Mouse (Mus musculus): Measurements from ENCODE around the gene B3gnt9. TPM values are rescaled to one million over a fixed set of nuclear protein-coding genes. Genes with fewer than 3 reads are reported as not detected.

Gene B3gnt9
- polyA plus RNA-seq, 1 experiment from 2014 or later = 8.6 TPM

- WGBS (ENCODE audit: insufficient replicate concordance) = under 1% methylated on average over 65 of the region's 65 CpGs
- no peaks in the 10 kb centered on the region for H3K36me3 ChIP-seq (ENCODE audit: control insufficient read depth, insufficient read depth, low read length)
- H3K4me2 ChIP-seq = peak overlapping the region; percentile 74
- H3K4me3 ChIP-seq (ENCODE audit: low read depth, low read length) = peak overlapping the region; percentile 48
- H3K9me3 ChIP-seq (replicated peaks; ENCODE audit: control insufficient read depth, low read length) = peaks cover 5% of the 10 kb centered on the region; the same call in 1 of the 2 replicates
- ATAC-seq (replicated peaks; ENCODE audit: insufficient number of reproducible peaks, low FRiP score, low TSS enrichment) = peak; percentile 18; the same call in 1 of the 2 replicates
- peaks cover 77% of the 10 kb centered on the region for H3K27me3 ChIP-seq (ENCODE audit: control insufficient read depth, insufficient read depth, low read length)
- peaks cover 23% of the 10 kb centered on the region for H3K4me1 ChIP-seq (ENCODE audit: control insufficient read depth, insufficient read depth, low read length)
- peak overlapping the region; percentile 58 for H3K9ac ChIP-seq (ENCODE audit: low read depth, low read length)
- no peak overlapping the region for H3K27ac ChIP-seq (ENCODE audit: low read depth, low read length)
These were observed 13.6 kb upstream of the B3gnt9 start for GRCm38 (mm10) chr8:105268342-105269074.

GRCm38 (mm10) chr8:105266775-105267174, 11.8 kb upstream of the B3gnt9 start:
- Histone ChIP-seq H3K9ac (ENCODE audit: low read depth, low read length) (no peak overlapping the region), H3K27me3 (ENCODE audit: control insufficient read depth, insufficient read depth, low read length) (peaks cover 64% of the 10 kb centered on the region), H3K4me3 (ENCODE audit: low read depth, low read length) (no peak overlapping the region), H3K9me3 (replicated peaks; ENCODE audit: control insufficient read depth, low read length) (peaks cover 5% of the 10 kb centered on the region; the same call in 1 of the 2 replicates), H3K4me1 (ENCODE audit: control insufficient read depth, insufficient read depth, low read length) (peaks cover 23% of the 10 kb centered on the region), H3K27ac (ENCODE audit: low read depth, low read length) (no peak overlapping the region), H3K36me3 (ENCODE audit: control insufficient read depth, insufficient read depth, low read length) (no peaks in the 10 kb centered on the region), H3K4me2 (no peak overlapping the region)
- WGBS (ENCODE audit: insufficient replicate concordance) = 19% methylated on average over 13 of the region's 13 CpGs
- no peak for ATAC-seq (replicated peaks; ENCODE audit: insufficient number of reproducible peaks, low FRiP score, low TSS enrichment)

- H3K9ac ChIP-seq (ENCODE audit: low read depth, low read length) = peak overlapping the region; percentile 76; the same call in 1 of the 2 replicates
- peak overlapping the region; percentile 81 for H3K4me3 ChIP-seq (ENCODE audit: low read depth, low read length)
- ATAC-seq (replicated peaks; ENCODE audit: insufficient number of reproducible peaks, low FRiP score, low TSS enrichment) = no peak
- H3K27ac ChIP-seq (ENCODE audit: low read depth, low read length) = no peak overlapping the region
- peaks cover 19% of the 10 kb centered on the region for H3K4me1 ChIP-seq (ENCODE audit: control insufficient read depth, insufficient read depth, low read length)
- peak overlapping the region; percentile 97 for H3K4me2 ChIP-seq
- H3K9me3 ChIP-seq (replicated peaks; ENCODE audit: control insufficient read depth, low read length) = peaks cover 5% of the 10 kb centered on the region; the same call in 1 of the 2 replicates
- WGBS (ENCODE audit: insufficient replicate concordance) = 17% methylated on average over 10 of the region's 10 CpGs
- H3K27me3 ChIP-seq (ENCODE audit: control insufficient read depth, insufficient read depth, low read length) = peaks cover 58% of the 10 kb centered on the region
- H3K36me3 ChIP-seq (ENCODE audit: control insufficient read depth, insufficient read depth, low read length) = no peaks in the 10 kb centered on the region
These were observed 10.2 kb upstream of the B3gnt9 start for GRCm38 (mm10) chr8:105265128-105265527.

GRCm38 (mm10) chr8:105264024-105264982, 9.3 kb upstream of the B3gnt9 start, which contains the start of the genes Tradd and Fbxl8:
Gene Tradd, minus strand, starts transcription at chr8:105264609.
Gene Fbxl8, plus strand, starts transcription at chr8:105264648.
- H3K4me1 ChIP-seq (ENCODE audit: control insufficient read depth, insufficient read depth, low read length) = peaks cover 13% of the 10 kb centered on the region
- H3K4me2 ChIP-seq = peak within 1 kb of the TSS; percentile 97
- H3K9me3 ChIP-seq (replicated peaks; ENCODE audit: control insufficient read depth, low read length) = peaks cover 5% of the 10 kb centered on the region; the same call in 1 of the 2 replicates
- 1% methylated on average over 54 of the region's 54 CpGs for WGBS (ENCODE audit: insufficient replicate concordance)
- no peak within 1 kb of the TSS for H3K27ac ChIP-seq (ENCODE audit: low read depth, low read length)
- H3K27me3 ChIP-seq (ENCODE audit: control insufficient read depth, insufficient read depth, low read length) = peaks cover 57% of the 10 kb centered on the region
- peak; percentile 73 for ATAC-seq (replicated peaks; ENCODE audit: insufficient number of reproducible peaks, low FRiP score, low TSS enrichment)
- no peaks in the 10 kb centered on the region for H3K36me3 ChIP-seq (ENCODE audit: control insufficient read depth, insufficient read depth, low read length)
- H3K9ac ChIP-seq (ENCODE audit: low read depth, low read length) = peak within 1 kb of the TSS; percentile 76
- H3K4me3 ChIP-seq (ENCODE audit: low read depth, low read length) = peak within 1 kb of the TSS; percentile 81

GRCm38 (mm10) chr8:105263244-105263912, 8.4 kb upstream of the B3gnt9 start:
- Histone ChIP-seq H3K9ac (ENCODE audit: low read depth, low read length) (no peak overlapping the region; the same call in 1 of the 2 replicates), H3K9me3 (replicated peaks; ENCODE audit: control insufficient read depth, low read length) (peaks cover 5% of the 10 kb centered on the region; the same call in 1 of the 2 replicates), H3K36me3 (ENCODE audit: control insufficient read depth, insufficient read depth, low read length) (no peaks in the 10 kb centered on the region), H3K4me3 (ENCODE audit: low read depth, low read length) (peak overlapping the region; percentile 81), H3K4me2 (peak overlapping the region; percentile 97; the same call in 1 of the 2 replicates), H3K27me3 (ENCODE audit: control insufficient read depth, insufficient read depth, low read length) (peaks cover 57% of the 10 kb centered on the region), H3K4me1 (ENCODE audit: control insufficient read depth, insufficient read depth, low read length) (peaks cover 14% of the 10 kb centered on the region), H3K27ac (ENCODE audit: low read depth, low read length) (no peak overlapping the region)
- ATAC-seq (replicated peaks; ENCODE audit: insufficient number of reproducible peaks, low FRiP score, low TSS enrichment) = no peak
- WGBS (ENCODE audit: insufficient replicate concordance) = 38% methylated on average over 16 of the region's 16 CpGs

- no peak overlapping the region for H3K4me2 ChIP-seq
- no peak for ATAC-seq (replicated peaks; ENCODE audit: insufficient number of reproducible peaks, low FRiP score, low TSS enrichment)
- H3K27ac ChIP-seq (ENCODE audit: low read depth, low read length) = no peak overlapping the region
- H3K36me3 ChIP-seq (ENCODE audit: control insufficient read depth, insufficient read depth, low read length) = no peaks in the 10 kb centered on the region
- 75% methylated on average over 12 of the region's 12 CpGs for WGBS (ENCODE audit: insufficient replicate concordance)
- no peak overlapping the region for H3K9ac ChIP-seq (ENCODE audit: low read depth, low read length)
- H3K27me3 ChIP-seq (ENCODE audit: control insufficient read depth, insufficient read depth, low read length) = peaks cover 46% of the 10 kb centered on the region
- H3K4me1 ChIP-seq (ENCODE audit: control insufficient read depth, insufficient read depth, low read length) = peaks cover 9% of the 10 kb centered on the region; the same call in 1 of the 2 replicates
- no peak overlapping the region for H3K4me3 ChIP-seq (ENCODE audit: low read depth, low read length)
- peaks cover 5% of the 10 kb centered on the region; the same call in 1 of the 2 replicates for H3K9me3 ChIP-seq (replicated peaks; ENCODE audit: control insufficient read depth, low read length)
These were observed 6.5 kb upstream of the B3gnt9 start for GRCm38 (mm10) chr8:105261326-105261980.

- Histone ChIP-seq H3K27ac (ENCODE audit: low read depth, low read length) (no peak overlapping the region), H3K4me1 (ENCODE audit: control insufficient read depth, insufficient read depth, low read length) (peaks cover 10% of the 10 kb centered on the region), H3K9ac (ENCODE audit: low read depth, low read length) (no peak overlapping the region), H3K4me2 (no peak overlapping the region), H3K4me3 (ENCODE audit: low read depth, low read length) (no peak overlapping the region), H3K27me3 (ENCODE audit: control insufficient read depth, insufficient read depth, low read length) (peaks cover 47% of the 10 kb centered on the region), H3K36me3 (ENCODE audit: control insufficient read depth, insufficient read depth, low read length) (no peaks in the 10 kb centered on the region), H3K9me3 (replicated peaks; ENCODE audit: control insufficient read depth, low read length) (no peaks in the 10 kb centered on the region)
- no peak for ATAC-seq (replicated peaks; ENCODE audit: insufficient number of reproducible peaks, low FRiP score, low TSS enrichment)
- 67% methylated on average over 7 of the region's 7 CpGs for WGBS (ENCODE audit: insufficient replicate concordance)
These were observed 5.6 kb upstream of the B3gnt9 start for GRCm38 (mm10) chr8:105260371-105261099.
